Mouse (Mus musculus) bone marrow, adult 2 months (tissue): ENCODE results near the gene Tdpoz1.
"Not testable (repeated sequence)": the region's sequence is repeated elsewhere in the genome, so short reads cannot be mapped to it uniquely, and the experiment has no call there.

Experiments used
- CTCF ChIP-seq: fragments of 200-500 bp; IDR thresholded peaks from 2 replicates; pipeline ENCODE4 v1.5.1; 2011; ENCODE audit warnings: low read length, control low read depth; ENCODE audit not compliant: control insufficient read depth, insufficient read depth
- POLR2A ChIP-seq: fragments of 200-500 bp; IDR thresholded peaks from 2 replicates; pipeline ENCODE4 v1.6.1; 2011; ENCODE audit warnings: low read depth, mild to moderate bottlenecking, control low read depth, low read length, borderline replicate concordance; ENCODE audit not compliant: control insufficient read depth

DNA sequence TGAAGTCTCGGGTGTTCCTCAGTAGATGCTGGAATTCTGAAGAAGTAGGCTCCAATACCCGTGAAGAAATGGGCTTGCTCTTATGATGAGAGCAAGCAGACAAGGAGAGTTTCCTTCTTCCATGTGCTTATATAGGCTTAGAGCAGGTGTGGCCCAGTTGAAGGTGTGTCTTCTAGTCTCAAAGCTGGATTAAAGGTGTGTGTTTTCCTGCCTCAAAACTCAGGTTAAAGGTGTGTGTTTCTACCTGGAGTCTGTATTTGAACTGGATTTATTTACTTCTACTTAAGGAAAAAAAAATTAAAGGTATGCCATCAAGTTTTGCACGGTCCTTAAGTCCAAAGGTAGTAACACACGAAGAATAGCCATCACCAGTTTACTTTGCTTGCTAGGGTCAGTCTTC is at the start of gene Tdpoz1:
- TF ChIP-seq CTCF, POLR2A: not testable (repeated sequence)
